Mouse (Mus musculus) MEL (cell line): ENCODE measurements around the gene Timp2. TPM values are rescaled to one million over a fixed set of nuclear protein-coding genes. Genes with fewer than 3 reads are reported as not detected.

Experiments
- DNase-seq: peaks from one replicate; pipeline ENCODE4 v3.0.0; 2011; ENCODE audit warnings: low read depth, low spot score
- H3K27ac ChIP-seq: 2 replicates; pipeline ENCODE4 v1.5.1; 2012; ENCODE audit warnings: low read depth, mild to moderate bottlenecking, control low read depth, low read length, moderate library complexity; ENCODE audit not compliant: control insufficient read depth
- H3K27me3 ChIP-seq, 2 experiments: fragments of 150-350 bp in 1 of 2; sonication (generic) in 1 of 2; 2 replicates each; pipeline ENCODE4 v1.6.1; 2012; ENCODE audit warnings: low read length in 2 of 2, mild to moderate bottlenecking in 2 of 2, improper control_type of control experiment in 1 of 2, moderate library complexity in 1 of 2; ENCODE audit not compliant: insufficient read depth in 2 of 2, control insufficient read depth in 1 of 2
- H3K36me3 ChIP-seq, 2 experiments: 2 replicates each; pipeline ENCODE4 v1.6.1; 2012 to 2014; ENCODE audit warnings: low read length in 2 of 2, improper control_type of control experiment in 1 of 2, inconsistent platforms in 1 of 2, mild to moderate bottlenecking in 1 of 2; ENCODE audit not compliant: insufficient read depth in 2 of 2, control insufficient read depth in 1 of 2
- H3K4me1 ChIP-seq, 2 experiments: fragments of 150-350 bp in 1 of 2; sonication (generic) in 1 of 2; 2 replicates each; pipeline ENCODE4 v1.6.1; 2012; ENCODE audit warnings: low read length in 2 of 2, improper control_type of control experiment in 1 of 2, mild to moderate bottlenecking in 1 of 2; ENCODE audit not compliant: insufficient read depth in 2 of 2, control insufficient read depth in 1 of 2
- H3K4me3 ChIP-seq, 2 experiments: fragments of 150-350 bp in 1 of 2; sonication (generic) in 1 of 2; 2 replicates each; pipeline ENCODE4 v1.5.1; 2012; ENCODE audit warnings: low read depth in 2 of 2, low read length in 2 of 2, mild to moderate bottlenecking in 2 of 2, moderate library complexity in 2 of 2, control low read depth in 1 of 2, improper control_type of control experiment in 1 of 2; ENCODE audit not compliant: control insufficient read depth in 1 of 2, insufficient read depth in 1 of 2
- H3K79me2 ChIP-seq: 2 replicates; pipeline ENCODE4 v1.6.1; 2012; ENCODE audit warnings: mild to moderate bottlenecking, low read length, moderate library complexity; ENCODE audit not compliant: control insufficient read depth, poor library complexity, insufficient read depth
- H3K9ac ChIP-seq: 2 replicates; pipeline ENCODE4 v1.6.1; 2012; ENCODE audit warnings: low read depth, mild to moderate bottlenecking, control low read depth, low read length, moderate library complexity; ENCODE audit not compliant: control insufficient read depth, poor library complexity, severe bottlenecking
- H3K9me3 ChIP-seq: fragments of 150-350 bp; sonication (generic); replicated peaks from 2 replicates; pipeline ENCODE4 v1.6.1; 2012; ENCODE audit warnings: mild to moderate bottlenecking, low read length, improper control_type of control experiment, moderate library complexity; ENCODE audit not compliant: insufficient read depth
- BHLHE40 ChIP-seq: IDR thresholded peaks from 2 replicates; pipeline ENCODE4 v1.6.1; 2012; ENCODE audit warnings: low read depth, mild to moderate bottlenecking, inconsistent platforms, low read length, improper control_type of control experiment, borderline replicate concordance
- ELF1 ChIP-seq: IDR thresholded peaks from 2 replicates; pipeline ENCODE4 v1.6.1; 2014; ENCODE audit warnings: low read depth, mild to moderate bottlenecking, inconsistent platforms, low read length, improper control_type of control experiment, moderate library complexity
- EP300 ChIP-seq, 2 experiments: IDR thresholded peaks; 2 replicates each; pipeline ENCODE4 v1.6.1; 2011; ENCODE audit warnings: improper control_type of control experiment in 2 of 2, low read length in 2 of 2, low read depth in 1 of 2, mild to moderate bottlenecking in 1 of 2
- ETS1 ChIP-seq: IDR thresholded peaks from 2 replicates; pipeline ENCODE4 v1.6.1; 2012; ENCODE audit warnings: low read depth, mild to moderate bottlenecking, inconsistent platforms, low read length, improper control_type of control experiment, moderate library complexity
- GABPA ChIP-seq: IDR thresholded peaks from 2 replicates; pipeline ENCODE4 v1.6.1; 2012; ENCODE audit warnings: low read depth, mild to moderate bottlenecking, inconsistent platforms, low read length, improper control_type of control experiment, moderate library complexity
- GATA1 ChIP-seq: IDR thresholded peaks from 2 replicates; pipeline ENCODE4 v1.6.1; 2011; ENCODE audit warnings: low read depth, low read length, improper control_type of control experiment
- KAT2A ChIP-seq: conservative IDR thresholded peaks from 2 replicates; pipeline ENCODE4 v1.6.1; 2012; ENCODE audit warnings: low read depth, low read length, improper control_type of control experiment, inconsistent platforms
- MEF2A ChIP-seq: IDR thresholded peaks from 2 replicates; pipeline ENCODE4 v1.6.1; 2014; ENCODE audit warnings: low read depth, mild to moderate bottlenecking, inconsistent platforms, low read length, improper control_type of control experiment; ENCODE audit not compliant: poor library complexity, insufficient replicate concordance, severe bottlenecking; ENCODE audit errors: extremely low read depth
- MXI1 ChIP-seq: IDR thresholded peaks from 2 replicates; pipeline ENCODE4 v1.6.1; 2011; ENCODE audit warnings: mild to moderate bottlenecking, low read depth, low read length, improper control_type of control experiment
- NELFE ChIP-seq: IDR thresholded peaks from 2 replicates; pipeline ENCODE4 v1.6.1; 2011; ENCODE audit warnings: low read depth, low read length, improper control_type of control experiment
- NRF1 ChIP-seq: IDR thresholded peaks from 2 replicates; pipeline ENCODE4 v1.6.1; 2014; ENCODE audit warnings: low read depth, mild to moderate bottlenecking, inconsistent platforms, low read length, improper control_type of control experiment, moderate library complexity; ENCODE audit not compliant: poor library complexity, insufficient read depth, severe bottlenecking
- POLR2AphosphoS5 ChIP-seq: IDR thresholded peaks from 2 replicates; pipeline ENCODE4 v1.6.1; 2012; ENCODE audit warnings: low read depth, borderline replicate concordance, mild to moderate bottlenecking, inconsistent platforms, low read length, moderate library complexity, mixed read lengths
- RAD21 ChIP-seq: IDR thresholded peaks from 2 replicates; pipeline ENCODE4 v1.6.1; 2011; ENCODE audit warnings: mild to moderate bottlenecking, low read depth, low read length, improper control_type of control experiment
- RCOR1 ChIP-seq: IDR thresholded peaks from 2 replicates; pipeline ENCODE4 v1.6.1; 2012; ENCODE audit warnings: low read depth, mild to moderate bottlenecking, inconsistent platforms, low read length, improper control_type of control experiment
- SMC3 ChIP-seq: IDR thresholded peaks from 2 replicates; pipeline ENCODE4 v1.6.1; 2011; ENCODE audit warnings: low read depth, low read length, improper control_type of control experiment
- TAL1 ChIP-seq: IDR thresholded peaks from 2 replicates; pipeline ENCODE4 v1.6.1; 2012; ENCODE audit warnings: mild to moderate bottlenecking, inconsistent platforms, low read length, moderate library complexity, mixed read lengths
- TBP ChIP-seq: IDR thresholded peaks from 2 replicates; pipeline ENCODE4 v1.8.0; 2011; ENCODE audit warnings: low read depth, low read length, improper control_type of control experiment
- TCF12 ChIP-seq: IDR thresholded peaks from 2 replicates; pipeline ENCODE4 v1.6.1; 2014; ENCODE audit warnings: low read depth, mild to moderate bottlenecking, inconsistent platforms, low read length, improper control_type of control experiment, moderate library complexity
- UBTF ChIP-seq: IDR thresholded peaks from 2 replicates; pipeline ENCODE4 v1.6.1; 2012; ENCODE audit warnings: low read depth, mild to moderate bottlenecking, inconsistent platforms, low read length, improper control_type of control experiment, moderate library complexity, borderline replicate concordance; ENCODE audit not compliant: insufficient read depth
- USF1 ChIP-seq: IDR thresholded peaks from 2 replicates; pipeline ENCODE4 v1.6.1; 2014; ENCODE audit warnings: low read depth, mild to moderate bottlenecking, inconsistent platforms, low read length, improper control_type of control experiment, moderate library complexity
- USF2 ChIP-seq, 2 experiments: IDR thresholded peaks; 2 replicates each; pipeline ENCODE4 v1.6.1; 2011 to 2012; ENCODE audit warnings: improper control_type of control experiment in 2 of 2, low read length in 2 of 2, borderline replicate concordance in 1 of 2, inconsistent platforms in 1 of 2, low read depth in 1 of 2, mild to moderate bottlenecking in 1 of 2; ENCODE audit not compliant: insufficient read depth in 1 of 2
- ZMIZ1 ChIP-seq: IDR thresholded peaks from 2 replicates; pipeline ENCODE4 v1.6.1; 2012; ENCODE audit warnings: low read depth, mild to moderate bottlenecking, inconsistent platforms, low read length, improper control_type of control experiment, moderate library complexity
- polyA plus RNA-seq, 2 experiments: library from polyadenylated mRNA; stranded (reverse) in 1 of 2; unstranded in 1 of 2; fragments of >175 nt in 1 of 2; fragments of >200 nt in 1 of 2; gene quantifications; 2 replicates each; pipeline versions ENCODE4 v1.2.1 to v1.2.4; 2012; ENCODE audit warnings: low replicate concordance in 2 of 2, low read depth in 1 of 2; ENCODE audit not compliant: insufficient read length in 2 of 2, insufficient read depth in 1 of 2, missing spikeins in 1 of 2
- total RNA-seq: library from RNA; depleted of rRNA; stranded (reverse); fragments of 300-350 nt; gene quantifications from 2 replicates; pipeline ENCODE4 v1.2.3, GENCODE M21; 2012

Gene Timp2
- total and polyA plus RNA-seq, 3 experiments = not detected

GRCm38 (mm10) chr11:118405311-118405710, 49.8 kb upstream of the Timp2 start (continued):
- no peak for TF ChIP-seq RCOR1

GRCm38 (mm10) chr11:118403951-118404899, 48.7 kb upstream of the Timp2 start:
- Histone ChIP-seq H3K27me3 (no peaks in the 10 kb centered on the region), H3K27ac (no peak overlapping the region), H3K4me1 (peaks cover 10 to 24% of the 10 kb centered on the region in 2 experiments)
- no peak for TF ChIP-seq TCF12
- no peak for TF ChIP-seq SMC3
- no peak for TF ChIP-seq BHLHE40
- no peak for TF ChIP-seq EP300 (IDR thresholded peaks at IDR 0.05; ENCODE audit: low read depth in 1 of 2, low read length in 2 of 2)
- no peak for TF ChIP-seq POLR2AphosphoS5
- TF ChIP-seq USF1 = no peak
- TF ChIP-seq NELFE = no peak
- TF ChIP-seq UBTF = no peak
- no peak for TF ChIP-seq TBP
- TF ChIP-seq TAL1 = no peak
- no peak for TF ChIP-seq KAT2A
- TF ChIP-seq GATA1 = no peak
- TF ChIP-seq, all 39 proteins: peak for 0
- no peak for DNase-seq
- H3K79me2 ChIP-seq = no peaks in the 10 kb centered on the region
- no peak overlapping the region for H3K4me3 ChIP-seq
- H3K36me3 ChIP-seq = peaks cover 0 to 21% of the 10 kb centered on the region in 2 experiments; a peak in 2 of 4 replicates
- H3K9ac ChIP-seq = no peak overlapping the region
- H3K9me3 ChIP-seq = no peaks in the 10 kb centered on the region

- Histone ChIP-seq H3K4me3 (no peak overlapping the region), H3K4me1 (peaks cover 10 to 24% of the 10 kb centered on the region in 2 experiments), H3K79me2 (no peaks in the 10 kb centered on the region), H3K36me3 (peaks cover 0 to 21% of the 10 kb centered on the region in 2 experiments; a peak in 2 of 4 replicates), H3K27ac (no peak overlapping the region), H3K27me3 (no peaks in the 10 kb centered on the region), H3K9me3 (no peaks in the 10 kb centered on the region)
- no peak for DNase-seq
- TF ChIP-seq RAD21 = no peak
- no peak for TF ChIP-seq MXI1
- no peak for TF ChIP-seq GABPA
- no peak for TF ChIP-seq ETS1
- TF ChIP-seq TCF12 = no peak
- no peak for TF ChIP-seq USF2 (IDR thresholded peaks at IDR 0.05; ENCODE audit: borderline replicate concordance in 1 of 2, insufficient read depth in 1 of 2, low read depth in 1 of 2, low read length in 2 of 2)
- no peak for TF ChIP-seq NRF1
- no peak for TF ChIP-seq ZMIZ1
- no peak for TF ChIP-seq TBP
- no peak for TF ChIP-seq SMC3
- no peak for TF ChIP-seq ELF1
- no peak for TF ChIP-seq EP300 (IDR thresholded peaks at IDR 0.05; ENCODE audit: low read depth in 1 of 2, low read length in 2 of 2)
- no peak for TF ChIP-seq MEF2A
- TF ChIP-seq, all 39 proteins: peak for 0
- no peak overlapping the region for H3K9ac ChIP-seq
Measured at GRCm38 (mm10) chr11:118403183-118403582, 47.6 kb upstream of the Timp2 start.
